Mouse (Mus musculus) neural tube, embryonic 13.5 days (tissue): ENCODE measurements around the gene Yipf1. TPM values are rescaled to one million over a fixed set of nuclear protein-coding genes. Genes with fewer than 3 reads are reported as not detected.

ENCODE experiments used
- ATAC-seq: fragments of 200-750 bp; cut with Nextera tagmentation; 2 replicates; pipeline ENCODE4 v1.8.0; 2017; ENCODE audit warnings: low read depth, mild to moderate bottlenecking, moderate TSS enrichment, moderate library complexity
- H3K27ac ChIP-seq: fragments of 300-500 bp; sonication (generic); replicated peaks from 2 replicates; pipeline ENCODE4 v1.5.1; 2015; ENCODE audit warnings: moderate library complexity, mild to moderate bottlenecking, inconsistent platforms
- H3K27me3 ChIP-seq: fragments of 300-500 bp; sonication (generic); 2 replicates; pipeline ENCODE4 v1.6.1; 2015; ENCODE audit warnings: mild to moderate bottlenecking, inconsistent platforms
- H3K36me3 ChIP-seq: fragments of 300-500 bp; sonication (generic); 2 replicates; pipeline ENCODE4 v1.6.1; 2015; ENCODE audit warnings: mild to moderate bottlenecking, inconsistent platforms
- H3K4me1 ChIP-seq: fragments of 300-500 bp; sonication (generic); replicated peaks from 2 replicates; pipeline ENCODE4 v1.6.1; 2015; ENCODE audit warnings: inconsistent platforms
- H3K4me2 ChIP-seq: fragments of 300-500 bp; sonication (generic); 2 replicates; pipeline ENCODE4 v1.6.1; 2015; ENCODE audit warnings: inconsistent platforms, mild to moderate bottlenecking, moderate library complexity
- H3K4me3 ChIP-seq: fragments of 300-500 bp; sonication (generic); 2 replicates; pipeline ENCODE4 v1.5.1; 2015; ENCODE audit warnings: mild to moderate bottlenecking, inconsistent platforms
- H3K9ac ChIP-seq: fragments of 300-500 bp; sonication (generic); 2 replicates; pipeline ENCODE4 v1.6.1; 2015; ENCODE audit warnings: moderate library complexity, mild to moderate bottlenecking, inconsistent platforms
- H3K9me3 ChIP-seq: fragments of 300-500 bp; sonication (generic); 2 replicates; pipeline ENCODE4 v1.6.1; 2016; ENCODE audit warnings: inconsistent platforms
- WGBS: fragments of 180-500 bp; shearing (Covaris S2); methylation state at CpG from one replicate; pipeline ENCODE4 v1.1.7; 2015; 5-methylcytosine and 5-hydroxymethylcytosine counted together
- polyA plus RNA-seq: library from polyadenylated mRNA; unstranded; fragments of >200 nt; fragmentation: Nextera tagmentation; extraction: Ambion mirVana; gene quantifications from 2 replicates; pipeline ENCODE4 v1.2.1, GENCODE M21; 2015

Gene Yipf1
- polyA plus RNA-seq, 1 experiment from 2014 or later = 63.5 TPM

- Histone ChIP-seq H3K4me1 (no peaks in the 10 kb centered on the region), H3K4me2 (no peak overlapping the region), H3K9me3 (no peaks in the 10 kb centered on the region), H3K36me3 (peaks cover 69% of the 10 kb centered on the region), H3K27me3 (no peaks in the 10 kb centered on the region), H3K27ac (no peak overlapping the region), H3K4me3 (no peak overlapping the region), H3K9ac (no peak overlapping the region)
- ATAC-seq = no peak
- 92% methylated on average over 8 of the region's 8 CpGs for WGBS
Observed at GRCm38 (mm10) chr4:107387465-107387864, 73.3 kb downstream of the Yipf1 start.

DNA sequence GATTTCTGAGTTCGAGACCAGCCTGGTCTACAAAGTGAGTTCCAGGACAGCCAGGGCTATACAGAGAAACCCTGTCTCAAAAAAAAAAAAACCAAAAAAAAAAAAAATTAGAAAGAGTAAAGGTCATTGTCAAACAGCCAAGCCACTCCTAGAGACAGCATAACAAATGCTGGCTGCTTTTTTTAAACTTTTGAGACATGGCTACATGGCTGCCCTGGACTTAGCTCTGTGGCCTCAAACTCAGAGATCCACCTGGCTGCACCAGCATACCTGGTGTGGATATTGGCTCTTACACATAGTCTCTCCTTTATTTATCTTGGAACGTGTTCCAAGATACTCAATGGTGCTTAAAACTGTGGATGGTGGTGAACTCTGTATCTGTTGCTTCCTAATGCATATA lies 74.1 kb downstream of the Yipf1 start:
- H3K36me3 ChIP-seq = peaks cover 63% of the 10 kb centered on the region
- WGBS = 97% methylated on average over 2 of the region's 2 CpGs

DNA sequence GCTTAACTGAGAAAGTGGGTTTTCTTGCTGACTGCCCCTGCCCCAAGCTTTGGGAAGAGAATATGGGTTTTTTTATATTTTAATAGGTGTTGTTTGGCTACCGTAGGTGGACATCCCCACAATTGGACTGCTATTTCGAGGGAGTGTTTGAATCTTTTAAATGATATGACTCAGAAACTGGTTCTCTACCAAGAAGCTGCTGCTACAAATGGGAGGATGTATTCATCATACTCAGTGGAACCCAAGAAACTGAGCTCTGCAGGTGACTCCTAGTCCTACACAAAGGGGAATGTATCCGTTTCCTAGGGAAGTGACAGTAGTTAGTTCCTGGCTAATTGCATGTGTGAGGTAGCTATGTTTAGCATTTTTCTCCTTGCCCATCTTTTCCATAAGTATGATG lies 75.2 kb downstream of the Yipf1 start:
- Histone ChIP-seq H3K4me3 (no peak overlapping the region), H3K4me1 (no peaks in the 10 kb centered on the region), H3K27ac (no peak overlapping the region), H3K9me3 (no peaks in the 10 kb centered on the region), H3K27me3 (no peaks in the 10 kb centered on the region), H3K9ac (no peak overlapping the region), H3K36me3 (peaks cover 68% of the 10 kb centered on the region), H3K4me2 (no peak overlapping the region)
- ATAC-seq = no peak
- 97% methylated on average over 3 of the region's 3 CpGs for WGBS

More for the DNA sequence above, 74.1 kb downstream of the Yipf1 start:
- Histone ChIP-seq H3K9me3 (no peaks in the 10 kb centered on the region), H3K9ac (no peak overlapping the region), H3K27me3 (no peaks in the 10 kb centered on the region), H3K4me3 (no peak overlapping the region), H3K27ac (no peak overlapping the region), H3K4me1 (no peaks in the 10 kb centered on the region), H3K4me2 (no peak overlapping the region)
- ATAC-seq = no peak

DNA sequence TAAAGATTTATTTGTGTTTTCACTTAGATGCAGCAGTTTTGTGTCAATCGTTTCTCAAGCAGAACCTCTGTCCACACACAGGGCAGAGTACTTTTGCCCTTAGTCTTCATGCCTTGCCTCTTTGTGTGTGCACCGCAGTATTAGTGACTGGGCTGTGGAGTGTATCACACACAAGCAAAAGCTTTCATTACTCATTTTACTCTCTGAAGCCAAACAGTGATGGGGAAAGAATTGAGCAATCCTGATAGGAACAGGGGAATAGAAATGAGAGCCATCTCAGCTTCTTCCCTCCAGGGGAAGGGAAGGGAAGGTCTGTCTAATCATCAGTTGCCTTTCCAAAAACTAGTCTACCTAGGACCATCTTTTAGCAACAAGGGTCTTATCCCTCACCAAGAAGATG lies 79.6 kb downstream of the Yipf1 start:
- no peak for ATAC-seq
- Histone ChIP-seq H3K36me3 (peaks cover 61% of the 10 kb centered on the region), H3K27me3 (no peaks in the 10 kb centered on the region)

More for the DNA sequence above, 79.6 kb downstream of the Yipf1 start:
- WGBS = 93% methylated on average over 2 of the region's 2 CpGs
- Histone ChIP-seq H3K9ac (no peak overlapping the region), H3K4me2 (no peak overlapping the region), H3K4me1 (no peaks in the 10 kb centered on the region), H3K4me3 (no peak overlapping the region), H3K27ac (no peak overlapping the region), H3K9me3 (no peaks in the 10 kb centered on the region)

Other genes starting within 250 kb of the Yipf1 start
- gene Mrpl37, start 247.5 kb upstream of the Yipf1 start, polyA plus RNA-seq = 76.9 and 80.9 TPM in 2 replicates
- 4.5 and 6.9 TPM in 2 replicates for gene Cyb5rl, start 247.4 kb upstream of the Yipf1 start, polyA plus RNA-seq
- gene Cdcp2, start 217.5 kb upstream of the Yipf1 start, polyA plus RNA-seq = not detected in 2 replicates
- 441 and 449 TPM in 2 replicates for gene Tmem59, start 136.0 kb upstream of the Yipf1 start, polyA plus RNA-seq
- 20.5 and 36.9 TPM in 2 replicates for gene Tceanc2, start 135.2 kb upstream of the Yipf1 start, polyA plus RNA-seq
- gene Ldlrad1, start 105.2 kb upstream of the Yipf1 start, polyA plus RNA-seq = not detected in 2 replicates
- gene Lrrc42, start 60.8 kb upstream of the Yipf1 start, polyA plus RNA-seq = 63.5 and 71.5 TPM in 2 replicates
- 47.1 and 51.6 TPM in 2 replicates for gene Hspb11, start 60.8 kb upstream of the Yipf1 start, polyA plus RNA-seq
- not detected in 2 replicates for gene Dio1, start 7.2 kb upstream of the Yipf1 start, polyA plus RNA-seq
- gene Ndc1, start 53.4 kb downstream of the Yipf1 start, polyA plus RNA-seq = 17.1 and 18.7 TPM in 2 replicates
- gene Glis1, start 120.2 kb downstream of the Yipf1 start, polyA plus RNA-seq = 2.7 and 3.7 TPM in 2 replicates